Mouse (Mus musculus): ENCODE data around the gene Rpusd1. TPM values are rescaled to one million over a fixed set of nuclear protein-coding genes. Genes with fewer than 3 reads are reported as not detected.

Gene Rpusd1
- polyA plus RNA-seq, 1 experiment: 21.7 TPM

Other genes starting within 250 kb of the Rpusd1 start
- 0.06 TPM in 1 of 2 replicates, not detected in the other for gene Sstr5, start 230.4 kb upstream of the Rpusd1 start, polyA plus RNA-seq (2012; rRNA removed)
- gene Sox8, start 157.0 kb upstream of the Rpusd1 start, polyA plus RNA-seq (2012; rRNA removed): 1.2 and 1.5 TPM in 2 replicates
- 12.5 and 16.6 TPM in 2 replicates for gene Lmf1, start 148.6 kb upstream of the Rpusd1 start, polyA plus RNA-seq (2012; rRNA removed)
- not detected in 2 replicates for gene Gng13, start 10.5 kb upstream of the Rpusd1 start, polyA plus RNA-seq (2012; rRNA removed)
- 2.2 TPM in 2 replicates for gene Chtf18, start 251 bp upstream of the Rpusd1 start, polyA plus RNA-seq (2012; rRNA removed)
- 0.73 and 1.1 TPM in 2 replicates for gene Mslnl, start 8.4 kb downstream of the Rpusd1 start, polyA plus RNA-seq (2012; rRNA removed)
- 11.1 and 29.7 TPM in 2 replicates for gene Msln, start 26.7 kb downstream of the Rpusd1 start, polyA plus RNA-seq (2012; rRNA removed)
- 24.8 and 26.1 TPM in 2 replicates for gene Narfl, start 46.1 kb downstream of the Rpusd1 start, polyA plus RNA-seq (2012; rRNA removed)
- gene Haghl, start 58.0 kb downstream of the Rpusd1 start, polyA plus RNA-seq (2012; rRNA removed): 47.5 and 66.1 TPM in 2 replicates
- 0.06 and 0.18 TPM in 2 replicates for gene Ccdc78, start 58.9 kb downstream of the Rpusd1 start, polyA plus RNA-seq (2012; rRNA removed)
- 96.2 and 131 TPM in 2 replicates for gene Fam173a, start 65.2 kb downstream of the Rpusd1 start, polyA plus RNA-seq (2012; rRNA removed)
- gene AC134908.4, start 68.0 kb downstream of the Rpusd1 start, polyA plus RNA-seq (2012; rRNA removed): not detected in 2 replicates
- 15.4 and 16.5 TPM in 2 replicates for gene Metrn, start 69.5 kb downstream of the Rpusd1 start, polyA plus RNA-seq (2012; rRNA removed)
- gene Fbxl16, start 81.4 kb downstream of the Rpusd1 start, polyA plus RNA-seq (2012; rRNA removed): 5.0 and 6.9 TPM in 2 replicates
- 23.2 and 27.6 TPM in 2 replicates for gene Wdr24, start 96.0 kb downstream of the Rpusd1 start, polyA plus RNA-seq (2012; rRNA removed)
- gene Jmjd8, start 101.2 kb downstream of the Rpusd1 start, polyA plus RNA-seq (2012; rRNA removed): 55.9 and 60.7 TPM in 2 replicates
- gene Stub1, start 105.7 kb downstream of the Rpusd1 start, polyA plus RNA-seq (2012; rRNA removed): 209 and 230 TPM in 2 replicates
- gene Rhbdl1, start 109.6 kb downstream of the Rpusd1 start, polyA plus RNA-seq (2012; rRNA removed): 20.7 and 27.5 TPM in 2 replicates
- 16.8 and 20.6 TPM in 2 replicates for gene Gm20683, start 114.1 kb downstream of the Rpusd1 start, polyA plus RNA-seq (2012; rRNA removed)
- 52.4 and 62.0 TPM in 2 replicates for gene Rhot2, start 117.2 kb downstream of the Rpusd1 start, polyA plus RNA-seq (2012; rRNA removed)
- 12.0 and 14.4 TPM in 2 replicates for gene Wdr90, start 133.8 kb downstream of the Rpusd1 start, polyA plus RNA-seq (2012; rRNA removed)
- gene Mcrip2, start 141.1 kb downstream of the Rpusd1 start, polyA plus RNA-seq (2012; rRNA removed): 11.0 and 13.6 TPM in 2 replicates
- gene Mettl26, start 147.4 kb downstream of the Rpusd1 start, polyA plus RNA-seq (2012; rRNA removed): 61.0 and 67.8 TPM in 2 replicates
- gene Wfikkn1, start 153.2 kb downstream of the Rpusd1 start, polyA plus RNA-seq (2012; rRNA removed): 0.77 and 0.93 TPM in 2 replicates
- 36.7 and 44.3 TPM in 2 replicates for gene Rab40c, start 192.1 kb downstream of the Rpusd1 start, polyA plus RNA-seq (2012; rRNA removed)
- 48.7 and 53.5 TPM in 2 replicates for gene Pigq, start 217.3 kb downstream of the Rpusd1 start, polyA plus RNA-seq (2012; rRNA removed)
- gene Nhlrc4, start 217.3 kb downstream of the Rpusd1 start, polyA plus RNA-seq (2012; rRNA removed): 0.15 TPM in 1 of 2 replicates, not detected in the other
- gene A930017K11Rik, start 224.9 kb downstream of the Rpusd1 start, polyA plus RNA-seq (2012; rRNA removed): 0.06 and 0.07 TPM in 2 replicates

Measured in urinary bladder, adult 2 months (tissue).